Mouse (Mus musculus): ENCODE measurements around the gene Gtsf1l. TPM values are rescaled to one million over a fixed set of nuclear protein-coding genes. Genes with fewer than 3 reads are reported as not detected.

Gene Gtsf1l
- polyA plus RNA-seq, 1 experiment from 2014 or later = not detected

DNA sequence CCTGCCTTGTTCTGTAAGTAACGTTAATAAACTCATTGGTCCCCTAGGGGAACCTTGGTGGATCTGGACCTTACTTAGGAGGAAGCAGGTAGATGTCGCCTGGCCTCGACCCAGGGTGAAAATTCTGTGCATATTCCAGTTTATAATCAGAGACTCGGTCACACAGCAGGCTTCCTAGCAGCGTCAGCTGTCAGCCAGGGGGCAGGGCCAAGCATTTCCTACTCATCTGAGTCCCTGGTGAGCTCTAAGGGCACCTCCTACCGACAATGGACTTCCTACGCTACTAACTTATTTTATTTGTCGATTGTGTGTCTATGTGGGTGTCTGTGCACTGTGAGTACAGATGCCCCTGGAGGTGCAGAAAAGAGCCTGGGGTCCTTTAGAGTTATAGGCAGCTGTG, 12.3 kb upstream of the Gtsf1l start:
- Histone ChIP-seq H3K36me3 (ENCODE audit: control insufficient read depth, insufficient read depth, low read length) (no peaks in the 10 kb centered on the region), H3K4me2 (no peak overlapping the region), H3K27ac (ENCODE audit: low read depth, low read length) (no peak overlapping the region), H3K4me3 (ENCODE audit: low read depth, low read length) (no peak overlapping the region), H3K9me3 (replicated peaks; ENCODE audit: control insufficient read depth, low read length) (no peaks in the 10 kb centered on the region), H3K27me3 (ENCODE audit: control insufficient read depth, insufficient read depth, low read length) (no peaks in the 10 kb centered on the region), H3K4me1 (ENCODE audit: control insufficient read depth, insufficient read depth, low read length) (0 out of 2 replicates have a peak, but pooled peaks cover 2% of the 10 kb centered on the region), H3K9ac (ENCODE audit: low read depth, low read length) (no peak overlapping the region)
- no peak for ATAC-seq (replicated peaks; ENCODE audit: insufficient number of reproducible peaks, low FRiP score, low TSS enrichment)
- 42% methylated on average over 8 of the region's 8 CpGs for WGBS (ENCODE audit: insufficient replicate concordance)

DNA sequence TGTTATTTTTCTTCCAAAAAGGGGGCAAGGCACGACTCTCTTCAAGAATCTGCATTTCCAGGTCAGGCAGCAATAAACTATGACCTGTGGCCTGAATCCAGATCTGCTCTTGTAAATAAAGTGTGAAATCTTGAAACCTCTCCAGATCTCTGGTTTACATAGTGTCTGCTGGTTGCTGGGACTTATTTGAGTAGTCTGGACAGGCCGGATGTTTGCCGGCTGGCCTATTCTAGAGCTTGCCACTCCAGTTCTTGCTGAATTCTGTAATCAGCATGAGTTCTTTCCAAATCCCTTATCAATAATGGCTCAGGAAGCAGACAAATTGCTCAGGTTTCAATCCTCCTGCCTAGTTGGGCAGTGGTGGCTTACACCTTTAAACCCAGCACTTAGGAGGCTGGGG, 8.1 kb upstream of the Gtsf1l start:
- no peak for ATAC-seq (replicated peaks; ENCODE audit: insufficient number of reproducible peaks, low FRiP score, low TSS enrichment)
- Histone ChIP-seq H3K27me3 (ENCODE audit: control insufficient read depth, insufficient read depth, low read length) (no peaks in the 10 kb centered on the region), H3K4me1 (ENCODE audit: control insufficient read depth, insufficient read depth, low read length) (no peaks in the 10 kb centered on the region), H3K9ac (ENCODE audit: low read depth, low read length) (no peak overlapping the region), H3K4me3 (ENCODE audit: low read depth, low read length) (no peak overlapping the region), H3K27ac (ENCODE audit: low read depth, low read length) (no peak overlapping the region), H3K36me3 (ENCODE audit: control insufficient read depth, insufficient read depth, low read length) (no peaks in the 10 kb centered on the region), H3K4me2 (no peak overlapping the region), H3K9me3 (replicated peaks; ENCODE audit: control insufficient read depth, low read length) (no peaks in the 10 kb centered on the region)
- 59% methylated on average over 3 of the region's 3 CpGs for WGBS (ENCODE audit: insufficient replicate concordance)

DNA sequence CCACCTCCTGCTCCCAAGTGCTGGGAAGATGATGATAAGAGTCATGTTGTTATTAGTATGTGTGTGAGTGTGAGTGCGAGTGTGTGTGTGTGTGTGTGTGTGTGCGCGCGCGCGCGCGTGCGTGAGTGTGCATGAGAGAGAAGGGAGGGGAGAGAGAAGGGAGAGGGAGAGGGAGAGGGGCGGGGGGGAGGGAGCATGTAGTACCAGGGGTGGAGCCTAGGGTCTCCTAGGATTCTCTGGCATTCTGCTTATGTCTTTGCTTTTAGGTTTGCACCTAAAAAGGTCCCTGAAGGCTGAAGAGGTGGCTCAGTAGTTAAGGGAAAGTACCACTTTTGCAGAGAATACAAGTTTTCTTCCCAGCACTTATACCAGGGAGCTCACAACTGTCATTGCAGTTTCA, 7.3 kb upstream of the Gtsf1l start:
- Histone ChIP-seq H3K9ac (ENCODE audit: low read depth, low read length) (no peak overlapping the region), H3K9me3 (replicated peaks; ENCODE audit: control insufficient read depth, low read length) (no peaks in the 10 kb centered on the region), H3K36me3 (ENCODE audit: control insufficient read depth, insufficient read depth, low read length) (no peaks in the 10 kb centered on the region), H3K4me2 (no peak overlapping the region), H3K27me3 (ENCODE audit: control insufficient read depth, insufficient read depth, low read length) (no peaks in the 10 kb centered on the region), H3K4me1 (ENCODE audit: control insufficient read depth, insufficient read depth, low read length) (no peaks in the 10 kb centered on the region), H3K4me3 (ENCODE audit: low read depth, low read length) (no peak overlapping the region), H3K27ac (ENCODE audit: low read depth, low read length) (no peak overlapping the region)
- ATAC-seq (replicated peaks; ENCODE audit: insufficient number of reproducible peaks, low FRiP score, low TSS enrichment) = no peak
- 82% methylated on average over 10 of the region's 10 CpGs for WGBS (ENCODE audit: insufficient replicate concordance)

DNA sequence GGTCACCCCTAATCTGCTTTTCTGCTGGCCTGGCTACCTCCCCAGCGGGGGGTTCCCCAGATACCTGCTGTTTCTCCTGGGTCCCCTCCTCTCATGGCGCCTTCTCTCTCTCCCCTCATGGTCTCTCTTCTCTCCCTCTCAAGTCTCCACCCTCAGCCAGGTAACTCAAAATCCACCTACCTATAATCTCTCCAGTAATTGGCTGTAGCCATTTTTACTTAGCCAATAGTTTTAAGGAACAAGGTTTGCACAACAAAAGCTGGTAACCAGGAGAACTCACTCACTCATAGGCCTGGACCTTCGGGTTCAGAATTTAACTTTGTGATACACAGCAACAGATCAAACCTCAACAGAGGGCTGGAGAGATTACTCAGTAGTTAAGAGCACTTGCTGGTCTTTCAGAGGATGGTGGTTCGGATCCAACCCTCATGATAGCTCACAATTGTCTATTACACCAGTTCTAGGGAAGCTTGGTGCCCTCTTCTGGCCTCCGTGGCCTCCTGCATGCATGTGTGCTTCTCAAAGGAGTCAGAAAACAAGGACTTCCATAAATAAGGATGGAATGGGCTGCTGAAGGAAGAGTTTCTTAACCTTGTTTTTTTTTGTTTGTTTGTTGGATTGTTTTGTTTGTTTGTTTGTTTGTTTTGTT, 1.9 kb upstream of the Gtsf1l start:
- Histone ChIP-seq H3K36me3 (ENCODE audit: control insufficient read depth, insufficient read depth, low read length) (no peaks in the 10 kb centered on the region), H3K9me3 (replicated peaks; ENCODE audit: control insufficient read depth, low read length) (no peaks in the 10 kb centered on the region), H3K27me3 (ENCODE audit: control insufficient read depth, insufficient read depth, low read length) (no peaks in the 10 kb centered on the region), H3K4me2 (no peak overlapping the region), H3K4me1 (ENCODE audit: control insufficient read depth, insufficient read depth, low read length) (no peaks in the 10 kb centered on the region), H3K4me3 (ENCODE audit: low read depth, low read length) (no peak overlapping the region), H3K9ac (ENCODE audit: low read depth, low read length) (no peak overlapping the region), H3K27ac (ENCODE audit: low read depth, low read length) (no peak overlapping the region)
- WGBS (ENCODE audit: insufficient replicate concordance) = 69% methylated on average over 5 of the region's 5 CpGs
- ATAC-seq (replicated peaks; ENCODE audit: insufficient number of reproducible peaks, low FRiP score, low TSS enrichment) = no peak

DNA sequence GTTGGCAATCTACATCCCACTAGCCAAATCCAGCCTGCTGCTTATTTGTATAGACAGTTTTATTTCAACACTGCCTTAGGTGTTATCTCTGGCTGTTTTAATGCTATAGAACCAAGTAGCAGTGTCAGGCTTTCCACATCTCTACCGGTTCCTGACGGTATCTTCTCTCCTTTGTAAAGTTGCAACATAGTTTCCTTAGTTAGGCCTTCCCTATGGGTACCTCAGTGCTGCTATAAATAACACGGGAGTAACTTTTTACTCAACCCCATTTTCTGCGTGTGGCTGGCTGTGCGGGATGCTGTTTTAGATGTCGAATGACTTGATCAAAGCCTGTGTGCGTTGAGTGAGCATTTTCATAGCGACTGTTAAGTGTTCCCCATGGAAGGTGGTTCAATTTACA, 1.1 kb downstream of the Gtsf1l start:
- Histone ChIP-seq H3K4me2 (no peak overlapping the region), H3K36me3 (ENCODE audit: control insufficient read depth, insufficient read depth, low read length) (no peaks in the 10 kb centered on the region), H3K9ac (ENCODE audit: low read depth, low read length) (no peak overlapping the region), H3K4me3 (ENCODE audit: low read depth, low read length) (no peak overlapping the region), H3K27ac (ENCODE audit: low read depth, low read length) (no peak overlapping the region), H3K9me3 (replicated peaks; ENCODE audit: control insufficient read depth, low read length) (no peaks in the 10 kb centered on the region), H3K4me1 (ENCODE audit: control insufficient read depth, insufficient read depth, low read length) (no peaks in the 10 kb centered on the region), H3K27me3 (ENCODE audit: control insufficient read depth, insufficient read depth, low read length) (no peaks in the 10 kb centered on the region)
- 64% methylated on average over 8 of the region's 8 CpGs for WGBS (ENCODE audit: insufficient replicate concordance)
- no peak for ATAC-seq (replicated peaks; ENCODE audit: insufficient number of reproducible peaks, low FRiP score, low TSS enrichment)

DNA sequence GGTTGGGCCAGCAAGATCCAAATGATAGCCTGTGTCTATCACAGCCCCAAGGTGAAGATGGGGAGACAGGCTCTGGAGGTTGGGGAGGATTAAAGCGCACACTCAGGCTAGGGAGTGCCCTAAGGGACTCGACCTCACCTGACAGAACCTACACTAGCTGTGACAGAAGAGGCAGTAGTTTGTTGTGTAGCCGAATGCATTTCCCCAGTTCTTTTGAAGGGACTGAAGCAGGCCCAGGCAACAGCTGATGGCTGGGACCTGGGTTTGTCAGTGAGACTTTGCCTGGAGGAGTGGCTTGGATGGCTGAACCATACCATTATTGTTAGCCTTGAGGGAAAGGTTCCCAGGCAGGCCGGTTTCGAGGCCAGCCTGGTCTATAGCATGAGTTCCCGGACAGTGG, 2.6 kb downstream of the Gtsf1l start:
- Histone ChIP-seq H3K4me2 (no peak overlapping the region), H3K4me3 (ENCODE audit: low read depth, low read length) (no peak overlapping the region), H3K9me3 (replicated peaks; ENCODE audit: control insufficient read depth, low read length) (no peaks in the 10 kb centered on the region), H3K9ac (ENCODE audit: low read depth, low read length) (no peak overlapping the region), H3K36me3 (ENCODE audit: control insufficient read depth, insufficient read depth, low read length) (no peaks in the 10 kb centered on the region), H3K27me3 (ENCODE audit: control insufficient read depth, insufficient read depth, low read length) (no peaks in the 10 kb centered on the region), H3K4me1 (ENCODE audit: control insufficient read depth, insufficient read depth, low read length) (no peaks in the 10 kb centered on the region), H3K27ac (ENCODE audit: low read depth, low read length) (no peak overlapping the region)
- 76% methylated on average over 6 of the region's 6 CpGs for WGBS (ENCODE audit: insufficient replicate concordance)
- no peak for ATAC-seq (replicated peaks; ENCODE audit: insufficient number of reproducible peaks, low FRiP score, low TSS enrichment)

DNA sequence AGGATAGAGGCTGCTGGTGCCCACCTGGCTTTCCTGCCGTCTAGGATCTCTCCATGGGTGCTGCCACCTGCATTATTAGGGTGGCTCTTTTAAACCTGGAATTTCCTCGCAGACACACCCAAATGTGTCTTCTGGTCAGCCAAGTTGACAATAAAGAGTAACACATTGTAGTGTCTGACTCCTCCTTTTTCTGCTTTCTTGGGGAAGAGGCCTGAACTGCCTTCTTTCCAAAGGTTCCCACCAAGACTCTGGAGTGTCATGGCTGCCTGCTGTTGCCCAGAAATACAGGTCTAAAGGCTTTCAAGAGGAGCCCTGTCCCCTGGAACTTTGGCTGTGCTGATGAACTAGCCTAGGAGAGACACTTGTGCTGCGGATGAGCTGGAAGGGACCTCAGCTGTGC, 3.1 kb downstream of the Gtsf1l start:
- H3K27ac ChIP-seq (ENCODE audit: low read depth, low read length) = no peak overlapping the region
- no peaks in the 10 kb centered on the region for H3K36me3 ChIP-seq (ENCODE audit: control insufficient read depth, insufficient read depth, low read length)
- no peak for ATAC-seq (replicated peaks; ENCODE audit: insufficient number of reproducible peaks, low FRiP score, low TSS enrichment)
- H3K4me3 ChIP-seq (ENCODE audit: low read depth, low read length) = no peak overlapping the region
- H3K4me2 ChIP-seq = no peak overlapping the region
- H3K9ac ChIP-seq (ENCODE audit: low read depth, low read length) = no peak overlapping the region
- WGBS (ENCODE audit: insufficient replicate concordance) = 88% methylated on average over 3 of the region's 3 CpGs
- no peaks in the 10 kb centered on the region for H3K4me1 ChIP-seq (ENCODE audit: control insufficient read depth, insufficient read depth, low read length)
- no peaks in the 10 kb centered on the region for H3K27me3 ChIP-seq (ENCODE audit: control insufficient read depth, insufficient read depth, low read length)
- H3K9me3 ChIP-seq (replicated peaks; ENCODE audit: control insufficient read depth, low read length) = no peaks in the 10 kb centered on the region

DNA sequence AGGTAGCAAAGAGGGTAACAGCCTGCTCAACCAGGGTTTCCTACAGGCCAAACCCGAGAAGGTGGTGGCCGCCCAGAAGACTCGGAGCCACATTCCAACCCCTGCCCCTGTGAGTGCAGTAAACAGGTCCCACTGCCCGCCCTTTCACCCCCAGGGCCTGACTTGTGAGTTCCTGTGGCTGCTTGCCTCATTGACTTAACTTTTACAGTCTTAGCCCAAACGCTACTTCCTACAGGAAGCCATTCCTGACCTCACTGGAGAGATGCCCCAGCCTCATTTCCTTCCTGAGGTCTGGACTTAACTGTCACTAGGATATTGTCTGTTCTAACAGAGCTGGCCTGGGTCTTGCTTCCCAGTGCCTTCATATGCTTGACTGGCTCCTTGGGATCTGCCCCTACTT, 5.1 kb downstream of the Gtsf1l start:
- Histone ChIP-seq H3K4me2 (no peak overlapping the region), H3K27me3 (ENCODE audit: control insufficient read depth, insufficient read depth, low read length) (no peaks in the 10 kb centered on the region), H3K9ac (ENCODE audit: low read depth, low read length) (no peak overlapping the region), H3K36me3 (ENCODE audit: control insufficient read depth, insufficient read depth, low read length) (no peaks in the 10 kb centered on the region; the same call in 1 of the 2 replicates), H3K27ac (ENCODE audit: low read depth, low read length) (no peak overlapping the region), H3K9me3 (replicated peaks; ENCODE audit: control insufficient read depth, low read length) (no peaks in the 10 kb centered on the region), H3K4me3 (ENCODE audit: low read depth, low read length) (no peak overlapping the region), H3K4me1 (ENCODE audit: control insufficient read depth, insufficient read depth, low read length) (no peaks in the 10 kb centered on the region)
- no peak for ATAC-seq (replicated peaks; ENCODE audit: insufficient number of reproducible peaks, low FRiP score, low TSS enrichment)
- 57% methylated on average over 5 of the region's 5 CpGs for WGBS (ENCODE audit: insufficient replicate concordance)

DNA sequence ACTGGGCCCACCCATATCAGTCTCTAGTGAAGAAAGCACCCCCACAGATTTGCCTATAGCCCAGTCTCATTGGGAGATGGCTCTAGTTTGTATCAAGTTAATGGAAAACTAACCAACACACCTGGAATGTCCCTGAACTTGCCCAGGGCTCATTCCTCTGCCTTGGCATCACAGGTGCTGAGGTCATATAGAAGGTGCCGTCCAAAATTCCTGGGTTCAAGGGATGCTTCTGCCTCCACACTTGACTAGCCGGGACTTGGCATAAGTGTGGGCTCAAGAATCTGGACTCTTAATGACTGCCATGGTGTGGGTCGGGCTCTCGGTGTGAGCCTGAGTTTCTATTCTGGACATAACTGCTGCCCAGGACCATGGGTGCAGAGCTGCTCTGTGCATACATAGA, 8.6 kb downstream of the Gtsf1l start:
- no peak for ATAC-seq (replicated peaks; ENCODE audit: insufficient number of reproducible peaks, low FRiP score, low TSS enrichment)
- H3K27ac ChIP-seq (ENCODE audit: low read depth, low read length) = no peak overlapping the region
- 94% methylated on average over 4 of the region's 4 CpGs for WGBS (ENCODE audit: insufficient replicate concordance)
- H3K9ac ChIP-seq (ENCODE audit: low read depth, low read length) = no peak overlapping the region
- no peak overlapping the region for H3K4me3 ChIP-seq (ENCODE audit: low read depth, low read length)
- H3K9me3 ChIP-seq (replicated peaks; ENCODE audit: control insufficient read depth, low read length) = no peaks in the 10 kb centered on the region
- H3K27me3 ChIP-seq (ENCODE audit: control insufficient read depth, insufficient read depth, low read length) = no peaks in the 10 kb centered on the region
- H3K4me1 ChIP-seq (ENCODE audit: control insufficient read depth, insufficient read depth, low read length) = no peaks in the 10 kb centered on the region
- H3K36me3 ChIP-seq (ENCODE audit: control insufficient read depth, insufficient read depth, low read length) = peaks cover 4% of the 10 kb centered on the region
- no peak overlapping the region for H3K4me2 ChIP-seq

Data from heart, embryonic 11.5 days (tissue).